Mouse (Mus musculus): ENCODE data around the gene Hnrnpf.

Hnrnpf gene

GRCm38 (mm10) chr6:117929945-117930655 lies 30.0 kb downstream of the Hnrnpf start:
- TF ChIP-seq GATA4 (IDR thresholded peaks at IDR 0.05; ENCODE audit: insufficient replicate concordance, low read length), result no peak

GRCm38 (mm10) chr6:117932325-117933051 lies 32.4 kb downstream of the Hnrnpf start:
- no peak for TF ChIP-seq GATA4 (IDR thresholded peaks at IDR 0.05; ENCODE audit: insufficient replicate concordance, low read length)

GRCm38 (mm10) chr6:117934301-117934700 lies 34.2 kb downstream of the Hnrnpf start:
- TF ChIP-seq GATA4 (IDR thresholded peaks at IDR 0.05; ENCODE audit: insufficient replicate concordance, low read length), result no peak

- TF ChIP-seq GATA4 (IDR thresholded peaks at IDR 0.05; ENCODE audit: insufficient replicate concordance, low read length), result no peak
Measured at GRCm38 (mm10) chr6:117935681-117936612, 35.8 kb downstream of the Hnrnpf start.

GRCm38 (mm10) chr6:117937222-117937932 lies 37.3 kb downstream of the Hnrnpf start, which contains the start of gene Fxyd4:
Gene Fxyd4, minus strand, starts transcription at chr6:117937692.
- TF ChIP-seq GATA4 (IDR thresholded peaks at IDR 0.05; ENCODE audit: insufficient replicate concordance, low read length), result no peak

GRCm38 (mm10) chr6:117938951-117939350 lies 38.8 kb downstream of the Hnrnpf start:
- no peak for TF ChIP-seq GATA4 (IDR thresholded peaks at IDR 0.05; ENCODE audit: insufficient replicate concordance, low read length)

- no peak for TF ChIP-seq GATA4 (IDR thresholded peaks at IDR 0.05; ENCODE audit: insufficient replicate concordance, low read length)
Measured at GRCm38 (mm10) chr6:117942769-117943168, 42.6 kb downstream of the Hnrnpf start.

GRCm38 (mm10) chr6:117943899-117944298 lies 43.8 kb downstream of the Hnrnpf start:
- no peak for TF ChIP-seq GATA4 (IDR thresholded peaks at IDR 0.05; ENCODE audit: insufficient replicate concordance, low read length)

- no peak for TF ChIP-seq GATA4 (IDR thresholded peaks at IDR 0.05; ENCODE audit: insufficient replicate concordance, low read length)
Measured at GRCm38 (mm10) chr6:117952330-117952729, 52.2 kb downstream of the Hnrnpf start.

GRCm38 (mm10) chr6:117956161-117956560 lies 56.0 kb downstream of the Hnrnpf start:
- no peak for TF ChIP-seq GATA4 (IDR thresholded peaks at IDR 0.05; ENCODE audit: insufficient replicate concordance, low read length)

- no peak for TF ChIP-seq GATA4 (IDR thresholded peaks at IDR 0.05; ENCODE audit: insufficient replicate concordance, low read length)
Measured at GRCm38 (mm10) chr6:117956851-117957501, 56.9 kb downstream of the Hnrnpf start.

GRCm38 (mm10) chr6:117963201-117963600 lies 63.1 kb downstream of the Hnrnpf start:
- TF ChIP-seq GATA4 (IDR thresholded peaks at IDR 0.05; ENCODE audit: insufficient replicate concordance, low read length), result no peak

- TF ChIP-seq GATA4 (IDR thresholded peaks at IDR 0.05; ENCODE audit: insufficient replicate concordance, low read length), result no peak
Measured at GRCm38 (mm10) chr6:117966729-117967128, 66.6 kb downstream of the Hnrnpf start.

Data from liver, adult (tissue).